Mouse (Mus musculus) lung, postnatal 25 days (tissue): ENCODE measurements at regions not wholly inside any gene's neighbourhood (a gene's known extent, or its start where the extent isn't known, plus 50 kb on each side); places are given as distances from the start of the nearest gene placed in this dataset.

Experiments used
- DNase-seq: peaks from one replicate; pipeline ENCODE4 v3.0.0; 2022; ENCODE audit warnings: low spot score

GRCm38 (mm10) chr9:43617632-43618031, 126.2 kb upstream of the Nectin1 start:
- no peak for DNase-seq

- no peak for DNase-seq
Observed at GRCm38 (mm10) chr9:43627558-43627957, 116.2 kb upstream of the Nectin1 start.

- DNase-seq = no peak
Observed at GRCm38 (mm10) chr9:43628786-43629185, 115.0 kb upstream of the Nectin1 start.

GRCm38 (mm10) chr9:43636372-43636965, 107.3 kb upstream of the Nectin1 start:
- no peak for DNase-seq

- no peak for DNase-seq
Observed at GRCm38 (mm10) chr9:43658186-43658585, 85.6 kb upstream of the Nectin1 start.

- DNase-seq = no peak
Observed at GRCm38 (mm10) chr9:43659237-43659636, 84.5 kb upstream of the Nectin1 start.

- DNase-seq = no peak
Observed at GRCm38 (mm10) chr9:43660151-43660550, 83.6 kb upstream of the Nectin1 start.

GRCm38 (mm10) chr9:43660896-43661563, 82.8 kb upstream of the Nectin1 start:
- no peak for DNase-seq

- no peak for DNase-seq
Observed at GRCm38 (mm10) chr9:43661646-43662045, 82.1 kb upstream of the Nectin1 start.

- DNase-seq = no peak
Observed at GRCm38 (mm10) chr9:43667386-43667785, 76.4 kb upstream of the Nectin1 start.

GRCm38 (mm10) chr9:43667974-43668373, 75.8 kb upstream of the Nectin1 start:
- no peak for DNase-seq

GRCm38 (mm10) chr9:43668731-43669130, 75.1 kb upstream of the Nectin1 start:
- DNase-seq = no peak

GRCm38 (mm10) chr9:43670563-43670962, 73.2 kb upstream of the Nectin1 start:
- DNase-seq = no peak

- DNase-seq = no peak
Observed at GRCm38 (mm10) chr9:43673171-43673680, 70.6 kb upstream of the Nectin1 start.

- no peak for DNase-seq
Observed at GRCm38 (mm10) chr9:43674321-43674720, 69.5 kb upstream of the Nectin1 start.

- DNase-seq = no peak
Observed at GRCm38 (mm10) chr9:43676011-43676410, 67.8 kb upstream of the Nectin1 start.

- no peak for DNase-seq
Observed at GRCm38 (mm10) chr9:43679331-43679730, 64.5 kb upstream of the Nectin1 start.

GRCm38 (mm10) chr9:43681317-43681716, 62.5 kb upstream of the Nectin1 start:
- DNase-seq = no peak

GRCm38 (mm10) chr9:43682102-43682501, 61.7 kb upstream of the Nectin1 start:
- no peak for DNase-seq

- DNase-seq = no peak
Observed at GRCm38 (mm10) chr9:43684596-43684995, 59.2 kb upstream of the Nectin1 start.

GRCm38 (mm10) chr9:43692015-43692414, 51.8 kb upstream of the Nectin1 start:
- no peak for DNase-seq

- DNase-seq = no peak
Observed at GRCm38 (mm10) chr9:43692538-43692937, 51.2 kb upstream of the Nectin1 start.
